Mouse (Mus musculus): ENCODE data around the gene Bank1.
A peak's percentile ranks its signal among the peaks of the same experiment; 100 is the strongest.
"Not testable (repeated sequence)": the region's sequence is repeated elsewhere in the genome, so short reads cannot be mapped to it uniquely, and the experiment has no call there.

Gene Bank1

DNA sequence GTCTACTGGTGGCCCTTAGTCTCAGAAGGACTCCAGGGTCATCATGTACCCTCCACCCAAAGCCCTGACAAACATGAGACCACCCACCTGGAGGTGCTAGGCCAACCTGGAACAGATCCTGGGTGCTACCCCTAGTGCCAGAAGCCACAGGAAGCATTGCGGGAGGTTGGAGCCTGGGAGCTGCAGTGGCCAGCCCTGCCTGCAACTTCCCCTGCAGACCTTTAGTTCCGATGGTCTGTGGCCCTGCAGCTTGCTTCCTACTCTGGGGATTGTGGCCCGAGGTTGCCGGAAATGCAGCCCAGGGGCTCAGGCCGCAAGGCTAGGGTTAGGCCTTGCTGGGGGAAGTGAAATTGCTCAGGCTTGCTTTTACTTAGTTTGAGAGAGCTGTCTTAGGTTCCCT lies at the start of gene Bank1:
Bank1 (minus strand) TSS at position 284 of the 400 bp plus-strand sequence.
- peak; percentile 4 for DNase-seq (ENCODE audit: low read depth, low spot score)

DNA sequence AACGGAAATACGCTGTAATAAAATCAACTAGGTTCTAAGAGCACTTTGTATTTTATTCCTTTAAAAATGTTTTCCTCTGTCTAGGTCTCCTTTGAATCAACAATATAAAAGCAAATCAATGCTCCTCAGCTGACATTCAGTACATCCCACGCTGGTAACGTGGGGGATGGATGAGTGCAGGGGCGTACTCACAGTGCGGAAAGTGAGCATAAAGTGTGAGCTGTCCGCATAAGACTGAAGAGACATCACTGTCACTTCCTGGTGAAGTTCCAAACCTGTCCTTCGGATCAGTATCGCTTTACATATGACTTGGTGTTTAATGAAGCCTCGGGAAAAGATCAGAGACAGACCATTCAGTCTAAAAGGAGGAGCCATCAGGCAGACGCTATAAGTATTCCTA lies 44.0 kb upstream of the Bank1 start:
- no peak for DNase-seq (ENCODE audit: low read depth, low spot score)

DNA sequence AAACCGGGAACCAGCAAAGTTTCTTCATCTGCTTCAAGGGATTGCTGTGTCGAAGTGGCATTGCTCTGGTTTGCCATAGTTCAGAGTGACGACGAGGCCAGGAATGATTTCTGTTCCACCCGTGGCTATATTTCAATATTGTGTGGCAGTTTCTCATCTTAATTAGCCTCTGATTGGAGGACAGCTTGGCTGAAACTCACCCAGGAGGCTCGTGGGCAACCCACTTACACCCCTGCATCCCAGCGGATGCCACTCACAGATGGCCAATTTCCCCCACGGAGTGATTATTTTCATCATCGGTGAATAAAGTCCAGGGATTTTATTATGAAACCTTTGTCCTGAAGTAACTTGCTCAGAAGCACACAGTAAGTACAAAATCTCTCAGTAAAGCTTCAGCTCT lies 43.6 kb upstream of the Bank1 start:
- DNase-seq (ENCODE audit: low read depth, low spot score): no peak

DNA sequence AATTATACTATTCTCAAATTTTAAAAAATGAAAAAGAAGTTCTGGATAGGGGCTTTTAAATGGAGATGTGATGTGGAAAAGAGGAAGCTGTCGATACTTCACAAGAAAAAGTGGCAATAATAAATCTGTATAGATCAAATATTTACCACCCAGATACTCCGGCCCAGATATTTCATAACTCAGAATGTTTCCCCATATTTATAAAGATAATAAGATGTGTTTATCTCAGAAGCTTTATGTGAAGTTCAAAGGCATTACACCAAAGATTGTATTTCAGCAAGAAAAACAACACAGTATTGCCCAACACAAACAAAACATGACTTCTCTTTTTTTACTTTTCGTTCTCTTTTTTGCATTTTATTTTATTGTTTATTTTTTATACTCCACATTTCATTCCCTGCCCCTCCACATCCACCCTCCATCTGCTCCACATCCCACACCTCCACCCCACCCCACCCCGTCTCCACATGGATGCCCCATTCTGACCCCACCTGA lies 42.7 kb upstream of the Bank1 start:
- DNase-seq (ENCODE audit: low read depth, low spot score): no peak

DNA sequence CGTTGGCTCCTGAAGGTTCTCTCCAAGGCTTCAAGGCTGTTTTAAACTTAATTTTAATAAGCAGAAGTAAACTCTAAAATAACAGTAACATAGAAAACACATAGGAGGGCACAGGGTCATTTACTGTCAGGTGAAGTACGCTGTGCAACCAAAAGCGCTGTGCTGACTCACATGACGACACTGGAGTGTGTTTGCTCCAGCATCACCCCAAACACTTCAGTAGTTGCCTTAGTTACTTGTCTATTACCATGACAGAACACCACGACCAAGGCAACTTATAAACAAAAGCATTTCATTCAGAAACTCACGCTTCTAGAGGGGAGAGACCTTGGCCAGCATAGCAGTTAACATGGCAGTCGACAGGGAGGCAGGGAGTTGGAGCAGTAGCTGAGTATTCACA lies 23.8 kb upstream of the Bank1 start:
- DNase-seq (ENCODE audit: low read depth, low spot score): no peak

DNA sequence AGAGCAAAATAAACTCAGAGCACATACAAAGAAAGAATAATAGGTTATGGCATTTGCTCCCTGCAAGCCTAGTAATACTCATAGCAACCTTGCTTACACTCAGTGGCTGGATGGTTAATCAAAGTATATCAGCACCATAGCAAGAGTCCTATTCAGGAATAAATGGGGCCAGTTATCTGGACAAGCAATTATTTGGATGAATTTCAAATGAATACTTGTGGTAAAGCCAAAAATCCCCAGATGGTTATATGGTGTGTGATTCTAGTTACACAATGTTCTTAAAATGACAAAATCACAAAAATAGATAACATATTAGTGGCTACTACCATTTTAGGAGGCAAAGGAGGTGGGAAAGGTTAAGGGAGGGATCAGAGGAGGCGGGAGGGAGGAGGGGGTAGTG lies 22.7 kb upstream of the Bank1 start:
- no peak for DNase-seq (ENCODE audit: low read depth, low spot score)

DNA sequence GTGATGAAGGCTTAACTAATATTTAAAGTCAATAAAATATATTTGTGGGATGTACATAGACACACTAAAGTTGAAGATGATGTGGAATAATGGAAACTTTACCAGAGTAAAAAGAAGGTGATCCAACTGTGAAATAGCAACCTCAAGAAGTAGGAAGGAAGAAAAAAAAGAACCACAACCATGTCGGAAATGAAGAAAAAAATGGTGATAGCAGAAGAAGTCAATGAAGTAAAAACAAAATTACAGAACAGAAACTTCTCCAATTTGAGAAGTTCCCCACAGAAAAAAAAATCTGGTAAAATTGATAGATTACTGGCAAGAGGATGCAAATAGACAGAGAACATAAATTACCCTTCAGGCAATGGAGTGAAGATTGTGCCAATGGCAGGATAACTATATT lies 21.4 kb upstream of the Bank1 start:
- DNase-seq (ENCODE audit: low read depth, low spot score): no peak

DNA sequence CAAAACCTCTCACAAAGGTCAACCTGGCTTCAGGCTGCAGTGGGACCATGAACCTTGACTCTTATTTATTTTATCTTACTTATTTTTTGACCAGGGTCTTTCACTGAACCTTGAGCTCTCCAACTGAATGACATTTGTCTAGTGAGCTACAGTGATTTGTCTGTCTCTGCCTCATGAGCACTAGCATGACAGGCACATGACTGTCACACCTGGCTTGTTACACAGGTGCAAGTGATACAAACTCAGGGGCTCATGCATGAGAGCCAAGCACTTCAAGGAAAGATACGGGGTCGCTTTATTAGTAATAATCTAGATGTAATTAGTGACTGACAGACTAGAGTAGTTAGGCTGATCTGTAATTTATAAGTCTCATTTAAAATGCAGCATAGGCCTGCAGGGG lies 16.0 kb upstream of the Bank1 start:
- DNase-seq (ENCODE audit: low read depth, low spot score): no peak

DNA sequence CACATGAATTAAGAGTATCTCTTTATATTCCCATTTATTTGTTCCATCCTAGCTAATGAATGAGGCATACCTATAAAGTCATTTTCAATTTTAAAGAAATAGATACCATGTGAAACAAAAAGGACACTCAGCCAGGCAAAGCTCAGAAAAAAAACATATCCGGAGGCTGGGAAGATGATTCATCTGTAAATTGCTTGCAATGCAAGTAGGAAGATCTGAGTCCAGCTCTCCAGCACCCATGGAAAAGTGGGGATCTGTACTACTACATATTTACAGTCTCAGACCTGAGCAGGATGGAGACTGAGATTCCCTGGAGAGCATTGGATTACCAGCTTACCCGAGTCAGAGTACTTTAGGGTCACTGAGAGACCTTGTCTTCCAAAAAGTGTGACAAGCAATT lies 14.0 kb upstream of the Bank1 start:
- DNase-seq (ENCODE audit: low read depth, low spot score): no peak

DNA sequence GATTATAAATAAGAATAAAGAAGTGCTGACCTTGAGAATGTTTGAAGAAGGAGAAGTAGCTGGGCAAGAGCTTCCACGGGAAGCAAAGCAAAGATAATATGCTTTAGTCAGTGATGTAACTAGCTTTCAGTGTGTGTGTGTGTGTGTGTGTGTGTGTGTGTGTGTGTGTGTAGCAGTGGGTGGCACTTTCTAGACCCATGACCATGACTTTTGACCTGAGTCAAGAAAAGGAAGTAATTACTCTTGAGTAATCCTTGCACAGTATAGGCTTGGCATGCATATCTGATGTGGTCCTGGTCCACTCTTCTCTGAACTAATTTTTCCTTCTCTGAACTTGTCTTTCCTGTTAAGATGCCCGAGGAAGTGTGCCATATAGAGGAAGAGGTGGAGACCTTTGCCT lies 5.3 kb upstream of the Bank1 start:
- DNase-seq (ENCODE audit: low read depth, low spot score): no peak

DNA sequence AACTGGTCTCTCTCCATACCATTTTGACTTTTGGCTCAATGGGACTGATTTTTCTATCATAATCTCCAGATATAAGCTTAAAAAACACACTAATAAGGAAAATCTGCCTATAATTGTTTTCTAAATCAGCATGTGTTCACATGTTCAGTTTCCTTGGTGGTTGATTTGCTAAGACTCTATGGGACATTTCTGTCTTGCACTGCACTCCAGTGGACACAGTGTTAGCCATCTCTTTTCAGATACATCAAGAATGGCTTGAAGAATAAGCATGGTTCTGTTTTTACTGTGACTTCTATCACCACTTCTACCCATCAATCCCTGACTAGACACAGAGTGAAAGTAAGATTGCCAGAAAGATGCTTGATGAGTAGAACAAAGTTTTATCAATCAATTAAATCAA lies 4.2 kb upstream of the Bank1 start:
- no peak for DNase-seq (ENCODE audit: low read depth, low spot score)

DNA sequence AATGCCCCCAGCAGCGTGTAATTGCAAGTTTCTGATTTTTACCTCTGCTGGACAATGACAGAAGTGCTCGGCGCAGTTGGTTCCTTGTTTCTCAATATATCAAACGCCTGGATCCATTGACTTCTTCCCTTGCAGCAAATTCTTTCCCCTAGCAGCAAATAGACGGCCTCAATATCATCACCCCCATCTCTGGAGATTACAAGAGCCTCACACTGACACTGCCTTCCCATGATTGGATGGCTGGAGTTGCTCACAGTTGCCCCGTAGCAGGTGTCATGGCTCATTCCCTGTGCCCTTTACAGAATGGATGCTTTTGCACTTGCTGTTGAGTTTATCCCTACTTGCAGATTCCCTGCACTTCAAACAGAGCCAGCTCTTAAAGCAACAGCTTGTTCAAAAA lies 3.3 kb upstream of the Bank1 start:
- no peak for DNase-seq (ENCODE audit: low read depth, low spot score)

DNA sequence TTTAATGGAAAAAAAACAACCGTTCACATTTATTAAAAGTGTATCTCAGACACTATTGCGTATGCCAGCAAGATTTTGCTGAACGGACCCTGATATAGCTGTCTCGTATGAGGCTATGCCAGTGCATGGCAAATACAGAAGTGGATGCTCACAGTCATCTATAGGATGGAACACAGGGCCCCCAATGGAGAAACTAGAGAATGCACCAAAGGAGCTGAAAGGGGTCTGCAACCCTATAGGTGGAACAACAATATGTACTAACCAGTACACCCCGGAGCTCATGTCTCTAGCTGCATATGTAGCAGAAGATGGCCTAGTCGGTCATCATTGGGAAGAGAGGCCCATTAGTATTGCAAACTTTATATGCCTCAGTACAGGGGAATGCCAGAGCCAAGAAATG lies 1.1 kb downstream of the Bank1 start:
- DNase-seq (ENCODE audit: low read depth, low spot score): not testable (repeated sequence)

DNA sequence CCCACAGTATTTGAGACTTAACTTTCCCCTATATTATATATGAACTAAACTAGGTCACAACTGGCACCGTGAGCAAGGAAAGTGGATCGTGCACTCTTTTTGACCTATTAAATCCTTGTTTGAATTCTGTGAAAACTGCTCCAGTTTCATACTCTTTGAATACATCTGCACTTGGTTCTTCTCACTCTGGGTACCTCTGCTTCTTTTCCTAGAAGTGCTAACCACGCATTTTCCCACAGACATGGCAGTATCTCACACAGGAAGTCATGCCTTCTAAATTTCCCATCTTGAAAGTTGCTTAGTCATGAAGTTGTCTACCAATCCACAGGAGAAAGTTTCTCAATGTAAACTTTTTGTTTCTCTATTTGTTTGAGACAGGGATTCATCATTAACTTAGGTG lies 3.9 kb downstream of the Bank1 start:
- DNase-seq (ENCODE audit: low read depth, low spot score): no peak

DNA sequence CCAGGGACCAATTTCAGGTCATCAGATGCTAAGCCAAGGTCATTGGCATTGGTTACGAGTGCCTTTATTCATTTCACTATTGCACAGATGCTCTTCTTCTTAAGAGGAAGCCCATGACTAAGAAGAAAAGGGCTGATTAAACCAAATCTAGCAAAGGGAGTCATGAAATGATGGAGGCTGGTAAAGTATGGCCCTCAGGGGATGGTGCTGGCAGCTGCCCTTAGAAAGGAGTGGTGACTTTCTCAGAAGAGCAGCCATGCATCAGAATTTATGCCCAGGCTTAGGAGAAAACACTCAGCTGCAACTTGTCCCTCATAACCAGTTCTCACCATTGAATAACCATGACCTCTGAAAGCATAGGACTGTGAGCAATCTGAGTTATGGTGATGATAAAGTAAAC lies 17.4 kb downstream of the Bank1 start:
- DNase-seq (ENCODE audit: low read depth, low spot score): no peak

DNA sequence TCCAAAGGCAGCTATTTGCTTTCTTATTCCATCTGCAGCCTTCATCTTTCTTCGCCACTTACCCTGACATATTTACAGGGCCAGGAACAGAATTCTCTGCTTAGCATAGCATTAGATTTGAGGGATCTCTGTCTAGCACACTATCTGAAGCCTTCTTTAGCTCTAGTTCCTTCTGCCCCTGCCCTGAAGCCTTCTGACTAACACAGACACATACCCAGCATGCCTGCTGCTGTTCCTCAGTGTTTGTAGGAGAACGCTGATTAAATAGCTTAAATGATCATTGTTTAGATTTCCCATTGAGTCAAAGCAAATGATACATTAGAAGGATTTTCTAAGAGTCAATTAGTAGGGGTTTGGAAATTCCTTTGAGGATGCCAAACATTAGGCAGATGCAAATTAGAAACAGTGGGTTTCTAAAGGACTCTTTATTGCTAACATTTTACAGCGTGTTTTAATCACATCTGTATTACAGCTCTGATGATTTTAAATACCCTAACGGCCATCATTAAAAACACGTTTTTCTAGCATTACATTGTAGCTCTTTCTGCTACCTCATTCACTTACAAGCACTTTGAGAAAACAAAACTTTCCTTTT lies 19.2 kb downstream of the Bank1 start:
- DNase-seq (ENCODE audit: low read depth, low spot score): no peak

DNA sequence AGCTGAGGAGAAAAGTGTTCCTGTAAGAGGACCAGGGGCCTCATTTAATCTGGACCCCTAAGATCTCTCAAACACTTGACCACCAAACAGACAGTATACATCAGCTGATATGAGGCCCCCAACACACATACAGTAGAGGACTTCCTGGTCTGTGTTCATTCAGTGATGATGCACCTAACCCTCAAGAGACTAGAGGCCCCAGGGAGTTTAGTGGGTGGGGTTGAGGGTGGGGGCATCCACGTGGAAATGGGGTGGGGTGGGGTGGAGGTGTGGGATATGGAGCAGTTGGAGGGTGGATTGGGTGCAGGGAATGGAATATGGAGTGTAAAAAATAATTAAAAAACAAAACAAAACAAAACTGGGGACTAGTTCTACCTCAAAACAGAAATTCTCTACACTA lies 23.3 kb downstream of the Bank1 start:
- DNase-seq (ENCODE audit: low read depth, low spot score): no peak

DNA sequence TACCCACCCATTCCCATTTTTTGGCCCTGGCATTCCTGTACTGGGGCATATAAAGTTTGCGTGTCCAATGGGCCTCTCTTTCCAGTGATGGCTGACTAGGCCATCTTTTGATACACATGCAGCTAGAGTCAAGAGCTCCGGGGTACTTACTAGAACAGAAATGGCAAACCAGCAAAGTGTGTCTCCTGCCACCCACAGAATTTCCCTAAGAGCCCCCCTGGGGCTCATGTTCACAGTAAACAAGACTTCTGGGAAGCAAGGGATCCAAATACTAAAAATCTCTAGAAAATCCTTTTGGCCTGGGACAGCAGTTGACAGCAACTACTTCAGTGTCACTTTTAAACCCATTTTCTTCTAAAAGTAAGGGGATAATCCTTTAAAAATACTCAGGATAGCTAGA lies 25.1 kb downstream of the Bank1 start:
- DNase-seq (ENCODE audit: low read depth, low spot score): not testable (repeated sequence)

DNA sequence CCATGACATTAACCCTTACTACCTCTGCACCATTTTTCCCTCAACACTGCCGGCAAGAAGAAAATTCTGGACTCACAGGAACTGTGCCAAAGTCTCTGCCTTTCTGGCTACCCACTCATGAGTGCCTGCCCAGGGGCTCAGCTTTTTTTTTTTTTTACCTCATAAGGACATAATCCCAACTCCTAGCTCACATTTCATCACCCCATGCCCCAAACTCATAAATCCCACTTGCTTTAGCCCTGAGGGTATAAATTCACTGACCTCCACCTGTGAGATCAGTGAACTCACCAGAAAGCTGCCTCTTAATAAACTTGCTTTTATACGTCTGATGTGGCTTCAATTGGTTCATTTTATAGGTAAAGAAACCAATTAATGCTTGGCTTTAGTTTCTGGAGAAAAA lies 28.5 kb downstream of the Bank1 start:
- DNase-seq (ENCODE audit: low read depth, low spot score): no peak

DNA sequence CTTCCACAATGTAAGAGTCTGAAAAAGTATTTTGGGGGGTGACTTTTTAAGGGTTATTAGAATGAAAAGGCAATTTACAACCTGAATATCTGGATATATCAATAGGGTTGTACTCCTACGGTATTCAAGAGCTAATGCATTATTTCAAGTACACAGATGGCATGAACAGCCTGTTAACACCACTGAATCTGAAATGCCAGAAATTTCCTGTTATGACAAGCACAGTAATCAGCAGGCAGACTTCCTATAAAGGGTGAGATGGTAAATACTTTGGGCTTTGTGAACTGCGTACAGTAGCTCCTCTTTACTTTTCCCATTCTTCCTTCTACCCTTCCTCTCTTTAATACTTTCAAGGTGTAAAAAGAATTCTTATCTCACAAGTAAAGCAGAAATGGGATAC lies 30.6 kb downstream of the Bank1 start:
- DNase-seq (ENCODE audit: low read depth, low spot score): no peak

DNA sequence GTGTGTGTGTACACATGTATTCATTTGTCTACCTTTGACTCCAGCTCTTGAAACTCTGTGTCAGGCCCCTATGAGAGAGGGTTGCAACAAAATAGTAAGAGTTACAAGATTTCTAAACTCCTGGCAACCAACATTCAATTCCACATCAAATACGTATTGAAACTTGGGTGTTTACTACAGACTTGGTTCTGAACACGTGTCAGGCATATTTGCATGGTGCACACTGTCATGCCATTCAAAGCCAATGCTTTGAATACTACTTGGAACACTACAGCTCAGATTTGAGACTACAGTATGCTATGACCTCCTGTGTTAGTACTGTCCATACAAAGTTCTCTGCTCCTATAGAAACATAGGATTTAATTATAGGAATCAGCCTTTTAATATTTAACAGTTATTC lies 38.0 kb downstream of the Bank1 start:
- no peak for DNase-seq (ENCODE audit: low read depth, low spot score)

DNA sequence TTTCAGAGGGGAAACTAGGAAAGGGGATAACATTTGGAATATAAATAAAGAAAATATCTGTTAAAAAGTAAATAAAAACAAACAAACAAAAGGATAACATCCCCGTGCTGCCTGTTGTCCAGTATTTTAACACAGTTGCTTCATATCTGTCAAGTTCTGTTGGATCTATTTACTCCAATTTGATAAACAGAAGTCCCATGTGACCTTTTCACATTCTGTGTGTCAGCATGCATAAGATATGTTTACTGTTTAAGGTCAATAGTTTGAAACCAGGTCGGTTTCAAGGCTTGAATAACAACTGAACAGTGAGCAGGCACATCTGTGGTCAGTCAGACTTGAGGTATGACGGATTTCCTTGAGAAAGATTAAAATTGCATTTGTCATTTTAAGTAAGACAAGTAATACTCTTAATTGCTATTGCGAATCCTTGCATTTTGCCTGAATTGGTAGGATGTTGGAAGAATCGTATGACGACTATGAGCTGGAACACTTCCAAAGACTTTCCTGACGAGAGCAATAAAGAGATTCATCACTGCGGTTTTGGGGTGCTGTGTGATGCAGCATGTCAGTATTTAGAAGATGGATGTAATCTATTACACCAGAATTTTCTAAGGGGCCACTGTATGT lies 60.8 kb downstream of the Bank1 start:
- DNase-seq (ENCODE audit: low read depth, low spot score): no peak

DNA sequence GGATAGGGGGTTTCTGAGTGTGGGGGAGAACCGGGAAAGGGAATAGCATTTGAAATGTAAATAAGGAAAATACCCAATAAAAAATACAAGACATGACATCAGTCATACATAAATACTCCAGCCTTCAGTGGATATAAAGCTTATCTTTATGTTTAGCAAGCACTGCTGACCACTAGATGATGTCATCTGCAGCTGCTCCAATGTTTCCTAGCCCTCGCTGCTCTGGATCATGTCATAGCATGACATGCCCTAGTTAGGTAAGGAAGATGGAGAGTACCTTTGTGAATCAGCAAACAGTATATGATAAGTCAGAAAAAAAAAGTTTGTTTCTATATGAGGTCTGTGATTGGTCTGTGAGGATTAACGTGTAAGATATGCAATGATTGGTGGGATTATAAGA lies 68.1 kb downstream of the Bank1 start:
- no peak for DNase-seq (ENCODE audit: low read depth, low spot score)

DNA sequence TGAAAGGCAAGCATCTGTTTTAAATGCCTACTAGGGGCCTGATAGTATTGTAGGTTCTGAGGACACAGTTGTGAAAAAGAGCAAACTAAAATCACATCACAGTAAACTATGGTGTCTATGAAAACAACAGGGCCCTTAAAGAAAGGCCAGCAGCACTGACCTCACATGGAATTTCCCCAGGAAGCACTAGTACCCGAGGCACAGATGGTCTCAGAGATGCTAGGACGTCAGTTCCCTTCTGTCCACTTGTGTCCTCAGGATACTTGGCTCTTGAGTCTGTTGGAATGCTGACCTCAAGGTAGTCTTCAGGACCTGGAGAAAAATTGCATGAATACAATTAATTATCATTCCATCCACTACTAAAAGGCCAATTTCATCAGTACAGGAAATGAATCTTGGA lies 71.2 kb downstream of the Bank1 start:
- no peak for DNase-seq (ENCODE audit: low read depth, low spot score)
